Mouse (Mus musculus) ES-E14 (cell line): ENCODE data around the gene Hspa4. TPM values are rescaled to one million over a fixed set of nuclear protein-coding genes. Genes with fewer than 3 reads are reported as not detected.
A peak's percentile ranks its signal among the peaks of the same experiment; 100 is the strongest.

Source experiments
- DNase-seq: peaks from one replicate; pipeline ENCODE4 v3.0.0-alpha.2; 2013; ENCODE audit warnings: low read depth, low spot score
- H3K27ac ChIP-seq: 2 replicates; pipeline ENCODE4 v1.5.1; 2012; ENCODE audit warnings: low read depth, mild to moderate bottlenecking, low read length, moderate library complexity, mixed read lengths; ENCODE audit not compliant: poor library complexity, insufficient read depth, severe bottlenecking
- H3K36me3 ChIP-seq: 2 replicates; pipeline ENCODE4 v1.6.1; 2012; ENCODE audit warnings: mild to moderate bottlenecking, low read length, moderate library complexity, mixed read lengths; ENCODE audit not compliant: control insufficient read depth, poor library complexity, insufficient read depth, severe bottlenecking
- H3K4me1 ChIP-seq, 2 experiments: fragments of 150-350 bp in 1 of 2; sonication (generic) in 1 of 2; 2 replicates each; pipeline ENCODE4 v1.6.1; 2012; ENCODE audit warnings: low read length in 2 of 2, mild to moderate bottlenecking in 1 of 2, mixed read lengths in 1 of 2; ENCODE audit not compliant: control insufficient read depth in 2 of 2, insufficient read depth in 2 of 2, poor library complexity in 1 of 2
- H3K4me3 ChIP-seq, 2 experiments: fragments of 150-350 bp in 1 of 2; sonication (generic) in 1 of 2; 2 replicates each; pipeline ENCODE4 v1.5.1; 2012; ENCODE audit warnings: low read length in 2 of 2, low read depth in 1 of 2, mild to moderate bottlenecking in 1 of 2, mixed read lengths in 1 of 2; ENCODE audit not compliant: insufficient read depth in 1 of 2, poor library complexity in 1 of 2, severe bottlenecking in 1 of 2
- H3K9ac ChIP-seq: 2 replicates; pipeline ENCODE4 v1.6.1; 2012; ENCODE audit warnings: low read depth, mild to moderate bottlenecking, low read length, mixed read lengths; ENCODE audit not compliant: poor library complexity, insufficient read depth, severe bottlenecking
- H3K9me3 ChIP-seq: fragments of 150-350 bp; sonication (generic); 2 replicates; pipeline ENCODE4 v1.6.1; 2012; ENCODE audit warnings: low read depth, mild to moderate bottlenecking, low read length; ENCODE audit not compliant: control insufficient read depth, insufficient read depth
- CHD2 ChIP-seq: IDR thresholded peaks from 2 replicates; pipeline ENCODE4 v1.6.1; 2014; ENCODE audit warnings: mild to moderate bottlenecking, low read depth, low read length, inconsistent platforms
- HCFC1 ChIP-seq: IDR thresholded peaks from 2 replicates; pipeline ENCODE4 v1.6.1; 2012; ENCODE audit warnings: low read length, inconsistent platforms, borderline replicate concordance; ENCODE audit not compliant: insufficient read depth
- MAFK ChIP-seq: IDR thresholded peaks from 2 replicates; pipeline ENCODE4 v1.6.1; 2014; ENCODE audit warnings: mild to moderate bottlenecking, low read depth, low read length, inconsistent platforms; ENCODE audit not compliant: insufficient read depth
- ZC3H11A ChIP-seq: IDR thresholded peaks from 2 replicates; pipeline ENCODE4 v1.6.1; 2012; ENCODE audit warnings: low read depth, mild to moderate bottlenecking, inconsistent platforms, low read length, borderline replicate concordance
- ZNF384 ChIP-seq: IDR thresholded peaks from 2 replicates; pipeline ENCODE4 v1.6.1; 2012; ENCODE audit warnings: low read depth, low read length, inconsistent platforms
- in situ Hi-C, 2 experiments: fragments of 600-800 bp; cut with MboI; formaldehyde crosslinking; loops; one replicate each; pipeline ENCODE4 v1.15.1; 2025; ENCODE audit warnings: low sequenced_read_pairs in 2 of 2, inconsistent platforms in 1 of 2; ENCODE audit not compliant: unreplicated experiment in 2 of 2
- total RNA-seq: library from RNA; depleted of rRNA; stranded (reverse); fragments of 300-350 nt; gene quantifications from 2 replicates; pipeline ENCODE4 v1.2.3, GENCODE M21; 2012

Gene Hspa4
- total RNA-seq, 1 experiment: 280 TPM

- TF ChIP-seq ZC3H11A (no peak), MAFK (no peak)
- Histone ChIP-seq H3K27ac (no peak overlapping the region), H3K4me3 (peak overlapping the region; percentile 85 to 90), H3K4me1 (peaks cover 2 to 4% of the 10 kb centered on the region in 2 experiments; a peak in 2 of 4 replicates), H3K9me3 (no peaks in the 10 kb centered on the region), H3K9ac (peak overlapping the region; percentile 59), H3K36me3 (peaks cover 17% of the 10 kb centered on the region)
- in situ Hi-C loops: loop anchor here in 1 of 2 experiments (5.0 kb wide), 1 partner anchor 36 kb away; no protein-coding TSS in a partner anchor
- DNase-seq: no peak
Measured at GRCm38 (mm10) chr11:53297947-53298860, 2.1 kb downstream of the Hspa4 start.

- in situ Hi-C loops: loop anchor here in 1 of 2 experiments (5.0 kb wide), 1 partner anchor 35 kb away; no protein-coding TSS in a partner anchor
- Histone ChIP-seq H3K9me3 (no peaks in the 10 kb centered on the region), H3K9ac (peak overlapping the region; percentile 45; the same call in 1 of the 2 replicates), H3K36me3 (peaks cover 19% of the 10 kb centered on the region), H3K4me1 (peaks cover 3 to 4% of the 10 kb centered on the region in 2 experiments; a peak in 3 of 4 replicates), H3K27ac (no peak overlapping the region), H3K4me3 (peak overlapping the region in 1 of 2 experiments; percentile 90; a peak in 1 of 4 replicates)
- no peak for DNase-seq
- 0 out of 2 replicates have a peak, but pooled peaks have one; percentile 54 for TF ChIP-seq ZNF384
- no peak for TF ChIP-seq MAFK
Measured at GRCm38 (mm10) chr11:53296880-53297279, 3.4 kb downstream of the Hspa4 start.

GRCm38 (mm10) chr11:53294441-53294840, 5.8 kb downstream of the Hspa4 start:
- Histone ChIP-seq H3K4me3 (no peak overlapping the region), H3K9me3 (no peaks in the 10 kb centered on the region), H3K9ac (no peak overlapping the region), H3K36me3 (peaks cover 32% of the 10 kb centered on the region), H3K27ac (no peak overlapping the region; the same call in 1 of the 2 replicates), H3K4me1 (peaks cover 3 to 4% of the 10 kb centered on the region in 2 experiments; a peak in 3 of 4 replicates)
- in situ Hi-C loops: no loop called here
- TF ChIP-seq CHD2 (no peak), ZC3H11A (no peak), MAFK (no peak), ZNF384 (no peak), HCFC1 (no peak)
- DNase-seq: no peak

- Histone ChIP-seq H3K4me1 (peaks cover 2 to 6% of the 10 kb centered on the region in 2 experiments; a peak in 2 of 4 replicates), H3K27ac (no peak overlapping the region), H3K9me3 (no peaks in the 10 kb centered on the region), H3K4me3 (no peak overlapping the region), H3K9ac (no peak overlapping the region), H3K36me3 (peaks cover 51% of the 10 kb centered on the region)
- no peak for TF ChIP-seq HCFC1
- no peak for TF ChIP-seq ZC3H11A
- no peak for TF ChIP-seq CHD2
- no peak for TF ChIP-seq ZNF384
- no peak for TF ChIP-seq MAFK
- in situ Hi-C loops: no loop called here
- DNase-seq: no peak
Measured at GRCm38 (mm10) chr11:53290871-53291270, 9.4 kb downstream of the Hspa4 start.
